Mouse (Mus musculus): ENCODE results near the gene Ddx58.

Gene Ddx58

GRCm38 (mm10) chr4:40239409-40240271, at the start of gene Ddx58:
Gene Ddx58 (minus strand): TSS chr4:40239828.
- in situ Hi-C loops (cut with MboI, MseI), result no loop called here

GRCm38 (mm10) chr4:40289046-40289445, 49.4 kb upstream of the Ddx58 start:
- in situ Hi-C loops (cut with MboI, MseI), result no loop called here

- in situ Hi-C loops (cut with MboI, MseI), result no loop called here
These were observed 47.8 kb upstream of the Ddx58 start for GRCm38 (mm10) chr4:40287415-40287814.

GRCm38 (mm10) chr4:40285582-40285981, 46.0 kb upstream of the Ddx58 start:
- in situ Hi-C loops (cut with MboI, MseI), result no loop called here

GRCm38 (mm10) chr4:40279276-40279900, 39.8 kb upstream of the Ddx58 start, which contains the start of gene Ndufb6:
Gene Ndufb6 (minus strand): TSS chr4:40279421.
- in situ Hi-C loops (cut with MboI, MseI), result loop anchor here (5.0 kb wide), 1 partner anchor 137 kb away; the partner anchor contains the start of gene Aco1

GRCm38 (mm10) chr4:40278880-40279275, 39.2 kb upstream of the Ddx58 start:
- in situ Hi-C loops (cut with MboI, MseI), result loop anchor here (5.0 kb wide), 1 partner anchor 137 kb away; the partner anchor contains the start of gene Aco1

GRCm38 (mm10) chr4:40269430-40270032, 29.9 kb upstream of the Ddx58 start, which contains the start of the genes Smim27 and Topors:
Gene Smim27 (plus strand): TSS chr4:40269579.
Gene Topors (minus strand): TSS chr4:40269850.
- in situ Hi-C loops (cut with MboI, MseI), result loop anchor here (5.0 to 25.0 kb wide), 3 partner anchors 37 to 1168 kb away; partner anchors contain the start of gene Nfx1

- in situ Hi-C loops (cut with MboI, MseI), result loop anchor here (5.0 to 25.0 kb wide), 3 partner anchors 37 to 1168 kb away; partner anchors contain the start of gene Nfx1
These were observed 29.2 kb upstream of the Ddx58 start for GRCm38 (mm10) chr4:40268835-40269234.

GRCm38 (mm10) chr4:40268204-40268813, 28.7 kb upstream of the Ddx58 start:
- in situ Hi-C loops (cut with MboI, MseI), result loop anchor here (5.0 to 25.0 kb wide), 3 partner anchors 36 to 1169 kb away; partner anchors contain the start of gene Nfx1

- in situ Hi-C loops (cut with MboI, MseI), result loop anchor here (5.0 to 25.0 kb wide), 3 partner anchors 35 to 1170 kb away; partner anchors contain the start of gene Nfx1
These were observed 28.1 kb upstream of the Ddx58 start for GRCm38 (mm10) chr4:40267681-40268080.

GRCm38 (mm10) chr4:40264321-40264720, 24.7 kb upstream of the Ddx58 start:
- in situ Hi-C loops (cut with MboI, MseI), result loop anchor here (25.0 kb wide), 2 partner anchors 698 to 1173 kb away; partner anchors contain the start of gene Nfx1

GRCm38 (mm10) chr4:40254385-40255103, 14.9 kb upstream of the Ddx58 start:
- in situ Hi-C loops (cut with MboI, MseI), result loop anchor here (25.0 kb wide), 2 partner anchors 708 to 1183 kb away; partner anchors contain the start of gene Nfx1

- in situ Hi-C loops (cut with MboI, MseI), result loop anchor here (25.0 kb wide), 2 partner anchors 709 to 1184 kb away; partner anchors contain the start of gene Nfx1
These were observed 14.1 kb upstream of the Ddx58 start for GRCm38 (mm10) chr4:40253766-40254165.

GRCm38 (mm10) chr4:40250984-40251383, 11.4 kb upstream of the Ddx58 start:
- in situ Hi-C loops (cut with MboI, MseI), result loop anchor here (25.0 kb wide), 2 partner anchors 711 to 1186 kb away; partner anchors contain the start of gene Nfx1

GRCm38 (mm10) chr4:40244035-40244434, 4.4 kb upstream of the Ddx58 start:
- in situ Hi-C loops (cut with MboI, MseI), result no loop called here

GRCm38 (mm10) chr4:40243006-40243405, 3.4 kb upstream of the Ddx58 start:
- in situ Hi-C loops (cut with MboI, MseI), result no loop called here

- in situ Hi-C loops (cut with MboI, MseI), result no loop called here
These were observed 2.3 kb upstream of the Ddx58 start for GRCm38 (mm10) chr4:40241928-40242327.

- in situ Hi-C loops (cut with MboI, MseI), result no loop called here
These were observed 680 bp upstream of the Ddx58 start for GRCm38 (mm10) chr4:40240272-40240744.

GRCm38 (mm10) chr4:40238483-40239408, 882 bp downstream of the Ddx58 start:
- in situ Hi-C loops (cut with MboI, MseI), result no loop called here

Measured in T-helper 1 cell (primary cell).